Mouse (Mus musculus) colon, adult 2 months (tissue): ENCODE results near the gene Rhox2h. TPM values are rescaled to one million over a fixed set of nuclear protein-coding genes. Genes with fewer than 3 reads are reported as not detected.

Source experiments
- polyA plus RNA-seq: library from polyadenylated mRNA; depleted of rRNA; stranded (reverse); fragments of >200 nt; gene quantifications from 2 replicates; pipeline ENCODE4 v1.2.3, GENCODE M21; 2012; rRNA removed

The Rhox2h gene
- polyA plus RNA-seq, result not detected in 2 replicates

GRCm38 (mm10) chrX:37673177-37673576 lies at the start of gene Rhox2h:
Gene Rhox2h, minus strand, starts transcription at chrX:37673277.

GRCm38 (mm10) chrX:37668664-37669063 lies 4.4 kb downstream of the Rhox2h start, which contains the start of gene Rhox3h:
Gene Rhox3h, minus strand, starts transcription at chrX:37668764.

GRCm38 (mm10) chrX:37651227-37651626 lies 21.9 kb downstream of the Rhox2h start, which contains the start of gene Rhox4g:
Gene Rhox4g, minus strand, starts transcription at chrX:37651327.

GRCm38 (mm10) chrX:37643370-37643769 lies 29.7 kb downstream of the Rhox2h start, which contains the start of gene Rhox2g:
Gene Rhox2g, minus strand, starts transcription at chrX:37643470.

GRCm38 (mm10) chrX:37628512-37628911 lies 44.6 kb downstream of the Rhox2h start, which contains the start of gene Rhox3g:
Gene Rhox3g, minus strand, starts transcription at chrX:37628612.

Other genes starting within 250 kb of the Rhox2h start
- gene Rhox4b, start 240.8 kb downstream of the Rhox2h start, polyA plus RNA-seq, result not detected in 2 replicates
- gene Rhox2c, start 219.6 kb downstream of the Rhox2h start, polyA plus RNA-seq, result not detected in 2 replicates
- gene Rhox3c, start 214.7 kb downstream of the Rhox2h start, polyA plus RNA-seq, result not detected in 2 replicates
- not detected in 2 replicates for gene Rhox4c, start 192.9 kb downstream of the Rhox2h start, polyA plus RNA-seq
- gene Rhox2d, start 179.8 kb downstream of the Rhox2h start, polyA plus RNA-seq, result not detected in 2 replicates
- not detected in 2 replicates for gene Rhox4d, start 158.9 kb downstream of the Rhox2h start, polyA plus RNA-seq
- gene Rhox2e, start 142.8 kb downstream of the Rhox2h start, polyA plus RNA-seq, result not detected in 2 replicates
- not detected in 2 replicates for gene Rhox3e, start 131.3 kb downstream of the Rhox2h start, polyA plus RNA-seq
- not detected in 2 replicates for gene Rhox4e, start 115.9 kb downstream of the Rhox2h start, polyA plus RNA-seq
- not detected in 2 replicates for gene Rhox2f, start 101.9 kb downstream of the Rhox2h start, polyA plus RNA-seq
- not detected in 2 replicates for gene Rhox3f, start 92.3 kb downstream of the Rhox2h start, polyA plus RNA-seq
- not detected in 2 replicates for gene Rhox4f, start 65.6 kb downstream of the Rhox2h start, polyA plus RNA-seq
- not detected in 2 replicates for gene Rhox3g, start 44.7 kb downstream of the Rhox2h start, polyA plus RNA-seq
- gene Rhox2g, start 29.8 kb downstream of the Rhox2h start, polyA plus RNA-seq, result not detected in 2 replicates
- gene Rhox4g, start 21.9 kb downstream of the Rhox2h start, polyA plus RNA-seq, result not detected in 2 replicates
- not detected in 2 replicates for gene Rhox3h, start 4.5 kb downstream of the Rhox2h start, polyA plus RNA-seq
- gene Rhox5, start 131.6 kb upstream of the Rhox2h start, polyA plus RNA-seq, result 0.21 TPM in 1 of 2 replicates, not detected in the other
- not detected in 2 replicates for gene Rhox6, start 153.6 kb upstream of the Rhox2h start, polyA plus RNA-seq
- not detected in 2 replicates for gene Rhox7a, start 158.4 kb upstream of the Rhox2h start, polyA plus RNA-seq
- not detected in 2 replicates for gene Rhox8, start 205.7 kb upstream of the Rhox2h start, polyA plus RNA-seq
- gene Rhox7b, start 224.0 kb upstream of the Rhox2h start, polyA plus RNA-seq, result not detected in 2 replicates
- not detected in 2 replicates for gene Rhox9, start 228.5 kb upstream of the Rhox2h start, polyA plus RNA-seq